Mouse (Mus musculus) midbrain, embryonic 16.5 days (tissue): Measurements from ENCODE around the gene Traip. TPM values are rescaled to one million over a fixed set of nuclear protein-coding genes. Genes with fewer than 3 reads are reported as not detected.

Experiments used
- ATAC-seq: fragments of 200-750 bp; cut with Nextera tagmentation; 2 replicates; pipeline ENCODE4 v1.8.0; 2017; ENCODE audit warnings: moderate TSS enrichment
- H3K27ac ChIP-seq: fragments of 300-500 bp; sonication (generic); 2 replicates; pipeline ENCODE4 v1.5.1; 2014; ENCODE audit warnings: mild to moderate bottlenecking, low read length, mixed read lengths
- H3K27me3 ChIP-seq: fragments of 300-500 bp; sonication (generic); 2 replicates; pipeline ENCODE4 v1.6.1; 2014; ENCODE audit warnings: low read depth, low read length, mixed read lengths; ENCODE audit not compliant: control insufficient read depth, insufficient read depth
- H3K36me3 ChIP-seq: fragments of 300-500 bp; sonication (generic); 2 replicates; pipeline ENCODE4 v1.6.1; 2014; ENCODE audit warnings: mild to moderate bottlenecking, low read length, moderate library complexity, mixed read lengths; ENCODE audit not compliant: control insufficient read depth, insufficient read depth
- H3K4me1 ChIP-seq: fragments of 300-500 bp; sonication (generic); 2 replicates; pipeline ENCODE4 v1.6.1; 2014; ENCODE audit warnings: mild to moderate bottlenecking, low read length, mixed read lengths; ENCODE audit not compliant: control insufficient read depth, insufficient read depth
- H3K4me2 ChIP-seq: fragments of 300-500 bp; sonication (generic); 2 replicates; pipeline ENCODE4 v1.6.1; 2014; ENCODE audit warnings: mild to moderate bottlenecking, low read length, mixed read lengths
- H3K4me3 ChIP-seq: fragments of 300-500 bp; sonication (generic); 2 replicates; pipeline ENCODE4 v1.5.1; 2014; ENCODE audit warnings: low read depth, mild to moderate bottlenecking, low read length, moderate library complexity, mixed read lengths
- H3K9ac ChIP-seq: fragments of 300-500 bp; sonication (generic); 2 replicates; pipeline ENCODE4 v1.6.1; 2014; ENCODE audit warnings: low read depth, low read length, mixed read lengths
- H3K9me3 ChIP-seq: fragments of 300-500 bp; sonication (generic); replicated peaks from 2 replicates; pipeline ENCODE4 v1.6.1; 2014; ENCODE audit warnings: mild to moderate bottlenecking, low read length, mixed read lengths; ENCODE audit not compliant: control insufficient read depth, poor library complexity, severe bottlenecking
- WGBS: fragments of 180-500 bp; shearing (Covaris S2); extraction: QIAGEN DNeasy Blood & Tissue Kit; methylation state at CpG from one replicate; pipeline ENCODE4 v1.1.7; 2014; 5-methylcytosine and 5-hydroxymethylcytosine counted together
- polyA plus RNA-seq: library from polyadenylated mRNA; unstranded; fragments of >200 nt; fragmentation: Nextera tagmentation; extraction: Ambion mirVana; gene quantifications from 2 replicates; pipeline ENCODE4 v1.2.1, GENCODE M21; 2015

Gene Traip
- polyA plus RNA-seq, 1 experiment from 2014 or later, result 12.6 TPM

DNA sequence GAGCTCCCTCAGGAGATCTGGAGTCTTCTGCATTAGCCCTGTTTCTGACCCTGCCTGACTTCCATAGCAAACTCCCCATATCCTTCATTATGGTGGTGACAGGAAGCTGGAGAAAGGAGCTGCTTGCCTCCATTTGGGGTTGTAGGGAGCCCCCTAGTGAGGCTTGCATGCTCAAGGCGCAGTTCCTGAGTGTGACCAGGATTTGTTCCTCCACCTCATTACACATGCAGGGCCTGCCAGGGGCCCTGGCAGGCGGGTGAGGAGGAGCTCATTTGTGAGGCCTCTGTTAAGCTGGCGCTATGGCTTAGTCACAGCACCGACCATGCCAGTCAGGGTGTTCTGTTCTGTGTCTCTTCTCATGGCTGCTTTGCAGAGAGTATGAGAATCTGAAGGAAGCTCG is 11.9 kb downstream of the Traip start:
- H3K9me3 ChIP-seq, result no peaks in the 10 kb centered on the region
- H3K27ac ChIP-seq, result peak overlapping the region; percentile 86
- WGBS, result 35% methylated on average over 5 of the region's 5 CpGs
- peak overlapping the region; percentile 33; the same call in 1 of the 2 replicates for H3K9ac ChIP-seq
- no peaks in the 10 kb centered on the region for H3K27me3 ChIP-seq
- 0 out of 2 replicates have a peak, but pooled peaks cover 2% of the 10 kb centered on the region for H3K36me3 ChIP-seq
- no peak overlapping the region for H3K4me3 ChIP-seq
- H3K4me2 ChIP-seq, result peak overlapping the region; percentile 40
- ATAC-seq, result peak; percentile 73
- peaks cover 21% of the 10 kb centered on the region for H3K4me1 ChIP-seq

DNA sequence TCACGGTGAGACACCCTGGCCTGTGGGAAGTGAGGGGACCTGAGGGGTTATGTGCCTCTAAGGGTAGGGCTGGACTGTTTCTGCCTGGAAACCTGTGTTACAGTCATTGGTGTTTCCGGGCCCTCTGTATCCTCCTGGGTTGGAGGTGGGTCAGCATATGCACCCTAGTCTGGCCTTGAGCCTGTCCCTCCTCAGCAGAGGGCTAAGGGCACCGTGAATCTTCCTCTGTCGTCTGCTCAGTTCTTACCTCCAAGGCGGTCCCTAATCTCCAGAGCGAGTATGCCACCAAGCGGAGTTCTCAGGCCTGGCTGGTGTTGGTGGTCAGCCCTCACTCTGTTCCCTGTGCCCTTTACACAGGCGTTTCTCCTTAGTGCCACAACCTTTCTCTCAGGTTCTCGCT is 13.0 kb downstream of the Traip start:
- Histone ChIP-seq H3K9me3 (no peaks in the 10 kb centered on the region), H3K4me2 (no peak overlapping the region), H3K27me3 (no peaks in the 10 kb centered on the region), H3K4me1 (peaks cover 21% of the 10 kb centered on the region), H3K4me3 (no peak overlapping the region), H3K36me3 (no peaks in the 10 kb centered on the region), H3K27ac (no peak overlapping the region), H3K9ac (no peak overlapping the region)
- ATAC-seq, result no peak
- whole genome bisulfite sequencing, result 94% methylated on average over 9 of the region's 9 CpGs

DNA sequence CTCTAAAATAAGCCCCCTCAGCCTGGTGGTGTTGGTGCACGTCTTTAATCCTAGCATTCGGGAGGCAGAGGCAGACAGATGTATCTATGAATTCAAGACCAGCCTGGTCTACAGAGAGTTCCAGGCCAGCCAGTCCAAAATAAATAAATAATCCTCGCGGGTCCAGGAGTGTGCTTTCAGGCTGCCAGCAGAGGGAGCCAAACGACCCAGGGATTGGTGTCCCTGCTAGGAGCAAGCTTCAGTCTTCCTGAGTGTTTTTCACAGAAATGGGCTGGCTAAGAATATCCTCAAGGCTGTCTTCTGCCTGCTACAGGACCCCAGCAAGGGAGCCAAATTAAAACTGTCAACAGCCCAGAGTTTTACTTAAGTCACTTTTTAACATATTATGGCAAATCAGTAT is 13.8 kb downstream of the Traip start:
- Histone ChIP-seq H3K36me3 (no peaks in the 10 kb centered on the region), H3K4me3 (no peak overlapping the region), H3K4me2 (no peak overlapping the region), H3K9ac (no peak overlapping the region), H3K4me1 (peaks cover 21% of the 10 kb centered on the region), H3K27ac (no peak overlapping the region), H3K9me3 (no peaks in the 10 kb centered on the region), H3K27me3 (no peaks in the 10 kb centered on the region)
- no peak for ATAC-seq
- WGBS, result 26% methylated on average over 5 of the region's 5 CpGs

DNA sequence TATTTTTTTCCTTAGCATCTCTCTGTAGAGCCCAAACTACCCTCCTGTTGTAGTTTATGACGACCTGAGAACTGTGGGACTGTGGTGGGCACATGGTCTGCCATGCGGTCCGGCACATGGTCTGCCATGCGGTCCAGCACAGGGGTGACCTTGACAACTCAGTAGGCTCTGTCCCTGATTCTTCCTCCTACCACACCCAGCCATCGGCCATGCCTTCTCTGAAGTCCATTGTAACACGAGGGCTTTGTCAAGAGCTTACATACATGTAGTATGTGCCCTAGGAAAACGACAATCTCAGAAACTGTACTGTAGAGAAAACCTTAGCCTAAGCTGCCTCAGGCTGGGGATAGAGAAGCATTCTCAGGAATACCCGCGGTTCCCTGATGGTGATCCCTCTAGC is 14.7 kb downstream of the Traip start:
- Histone ChIP-seq H3K27ac (no peak overlapping the region), H3K4me2 (no peak overlapping the region), H3K36me3 (no peaks in the 10 kb centered on the region), H3K4me1 (peaks cover 21% of the 10 kb centered on the region), H3K4me3 (no peak overlapping the region), H3K27me3 (no peaks in the 10 kb centered on the region), H3K9me3 (no peaks in the 10 kb centered on the region), H3K9ac (no peak overlapping the region)
- WGBS, result 95% methylated on average over 9 of the region's 9 CpGs
- ATAC-seq, result no peak

DNA sequence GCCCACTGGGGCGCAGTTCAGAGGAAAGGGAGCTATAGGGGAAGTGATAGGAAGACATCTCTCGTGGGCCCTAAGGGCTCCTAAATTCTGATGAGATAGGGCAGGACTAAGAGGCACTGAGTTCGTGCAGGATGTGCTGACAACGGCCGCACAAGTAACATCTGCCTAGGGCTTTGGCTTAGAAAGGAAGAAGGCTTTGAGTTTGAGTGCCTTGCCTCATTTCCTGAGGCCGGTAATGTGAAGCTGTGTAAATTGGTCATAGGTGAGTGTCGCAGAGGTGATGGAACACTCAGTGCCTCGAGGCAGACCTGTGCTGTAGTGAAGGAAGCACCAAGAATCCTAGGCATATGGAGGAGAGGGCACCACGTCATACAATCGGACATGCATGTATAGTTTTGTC is 16.7 kb downstream of the Traip start:
- no peak overlapping the region for H3K27ac ChIP-seq
- ATAC-seq, result no peak
- H3K27me3 ChIP-seq, result no peaks in the 10 kb centered on the region
- H3K36me3 ChIP-seq, result 0 out of 2 replicates have a peak, but pooled peaks cover 2% of the 10 kb centered on the region
- no peaks in the 10 kb centered on the region for H3K9me3 ChIP-seq
- no peak overlapping the region for H3K9ac ChIP-seq
- WGBS, result 91% methylated on average over 10 of the region's 10 CpGs
- no peak overlapping the region for H3K4me3 ChIP-seq
- H3K4me2 ChIP-seq, result no peak overlapping the region
- peaks cover 8% of the 10 kb centered on the region for H3K4me1 ChIP-seq

DNA sequence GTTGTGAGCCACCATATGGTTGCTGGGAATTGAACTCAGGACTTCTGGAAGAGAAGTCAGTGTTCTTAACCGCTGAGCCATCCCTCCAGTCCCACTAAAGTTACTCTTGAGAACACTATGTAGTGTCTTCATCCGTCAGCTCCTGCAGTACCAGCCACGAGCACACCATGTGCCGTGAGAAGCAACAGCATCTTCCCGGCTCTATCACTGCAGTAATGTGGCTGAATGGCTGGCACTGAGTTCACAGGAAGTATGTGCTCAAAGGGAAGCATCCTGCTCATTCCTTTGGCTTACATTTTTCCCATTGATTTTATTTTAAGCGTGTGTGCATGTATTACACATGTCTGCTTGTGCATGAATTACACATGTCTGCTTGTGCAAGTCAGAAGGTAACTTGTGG is 17.5 kb downstream of the Traip start:
- 90% methylated on average over 6 of the region's 6 CpGs for WGBS
- ATAC-seq, result no peak
- H3K9ac ChIP-seq, result no peak overlapping the region

DNA sequence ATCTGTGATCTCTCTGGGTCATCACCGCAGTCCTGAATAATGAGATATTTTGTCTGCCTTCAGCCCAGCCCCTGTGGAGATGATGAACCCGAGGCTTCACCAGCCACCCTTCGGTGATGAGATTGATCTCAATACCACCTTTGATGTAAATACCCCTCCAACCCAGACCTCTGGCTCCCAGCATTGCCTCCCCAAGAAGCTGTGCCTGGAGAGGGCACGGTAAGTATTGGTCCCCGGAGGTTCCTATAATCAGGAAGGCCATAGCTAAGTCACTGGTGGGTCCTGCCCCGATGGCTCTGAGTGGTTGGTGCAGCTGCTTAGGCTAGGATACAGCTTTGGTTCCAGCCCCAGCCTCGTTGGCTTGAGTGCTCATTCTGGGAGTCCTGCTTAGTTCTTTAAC is 18.6 kb downstream of the Traip start:
- no peak for ATAC-seq
- Histone ChIP-seq H3K27ac (no peak overlapping the region), H3K4me1 (no peaks in the 10 kb centered on the region), H3K27me3 (no peaks in the 10 kb centered on the region), H3K9ac (no peak overlapping the region), H3K9me3 (no peaks in the 10 kb centered on the region), H3K36me3 (0 out of 2 replicates have a peak, but pooled peaks cover 2% of the 10 kb centered on the region), H3K4me3 (no peak overlapping the region), H3K4me2 (no peak overlapping the region)
- WGBS, result 94% methylated on average over 7 of the region's 7 CpGs

More for the DNA sequence above, 17.5 kb downstream of the Traip start:
- no peak overlapping the region for H3K4me2 ChIP-seq
- H3K9me3 ChIP-seq, result no peaks in the 10 kb centered on the region
- H3K27me3 ChIP-seq, result no peaks in the 10 kb centered on the region
- H3K4me1 ChIP-seq, result peaks cover under 1% of the 10 kb centered on the region; the same call in 1 of the 2 replicates
- no peak overlapping the region for H3K27ac ChIP-seq
- H3K36me3 ChIP-seq, result 0 out of 2 replicates have a peak, but pooled peaks cover 2% of the 10 kb centered on the region
- H3K4me3 ChIP-seq, result no peak overlapping the region

DNA sequence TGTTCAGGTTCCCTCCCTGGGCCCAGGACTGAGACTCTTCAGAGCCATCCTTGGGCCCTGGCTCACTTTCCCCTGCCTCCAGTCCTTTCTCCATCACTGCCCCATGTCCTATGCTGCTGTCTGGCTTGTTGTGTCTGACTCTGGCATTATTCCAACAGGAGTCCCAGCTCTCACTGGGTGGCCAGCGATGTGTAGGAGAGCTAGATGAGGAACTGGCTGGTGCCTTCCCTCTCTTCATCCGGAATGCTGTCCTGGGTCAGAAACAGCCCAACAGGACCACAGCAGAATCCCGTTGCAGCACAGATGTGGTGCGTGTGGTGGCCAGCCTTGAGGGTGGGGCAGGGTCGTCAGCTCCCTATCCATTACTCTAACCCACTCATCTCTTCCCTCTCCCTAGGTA is 20.4 kb downstream of the Traip start:
- no peak for ATAC-seq
- WGBS, result 91% methylated on average over 5 of the region's 5 CpGs
- Histone ChIP-seq H3K4me1 (no peaks in the 10 kb centered on the region), H3K36me3 (0 out of 2 replicates have a peak, but pooled peaks cover 2% of the 10 kb centered on the region), H3K27ac (no peak overlapping the region), H3K4me3 (no peak overlapping the region), H3K9me3 (no peaks in the 10 kb centered on the region), H3K9ac (no peak overlapping the region), H3K27me3 (no peaks in the 10 kb centered on the region), H3K4me2 (no peak overlapping the region)

DNA sequence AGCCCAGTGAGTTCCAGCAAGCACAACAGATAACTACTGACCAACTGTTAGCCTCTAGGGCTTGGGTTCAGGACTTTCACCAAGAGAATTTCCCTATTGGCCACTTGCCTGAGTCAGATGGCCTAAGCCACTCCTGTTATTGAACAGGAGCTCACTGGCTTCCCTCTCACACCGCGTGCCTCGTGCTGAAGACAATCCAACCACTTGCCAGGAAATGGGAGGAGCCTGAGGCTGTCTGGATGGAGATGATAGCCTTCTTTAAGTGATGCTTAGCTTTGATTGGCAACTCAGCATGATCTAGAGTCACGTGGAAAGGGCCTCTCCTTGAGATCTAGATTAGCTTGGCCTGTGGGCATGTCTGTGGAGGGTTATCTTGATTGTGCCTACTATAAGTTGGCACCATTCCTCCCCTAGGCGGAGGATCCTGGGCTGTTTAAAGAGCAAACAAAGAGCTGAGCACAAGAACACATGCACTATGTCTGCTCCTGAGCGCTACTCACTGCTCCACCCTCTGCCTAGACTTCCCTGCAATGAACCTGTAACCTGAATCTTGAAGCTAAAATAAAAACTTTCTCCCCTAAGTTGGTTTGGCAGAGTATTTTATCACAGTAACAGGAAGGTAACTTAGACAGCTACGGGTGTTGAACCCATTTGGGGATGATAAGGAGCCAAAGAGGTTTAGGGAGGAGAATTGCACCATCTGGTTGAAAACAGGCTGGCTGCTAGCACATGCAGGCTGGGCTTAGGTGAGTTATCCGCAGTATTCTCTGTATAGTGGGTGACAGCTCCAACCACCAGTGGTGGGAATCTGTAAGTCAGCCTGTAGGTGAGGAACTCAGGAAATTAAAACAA is 22.0 kb downstream of the Traip start:
- no peak overlapping the region for H3K4me3 ChIP-seq
- no peak overlapping the region for H3K27ac ChIP-seq
- H3K4me2 ChIP-seq, result no peak overlapping the region
- 0 out of 2 replicates have a peak, but pooled peaks cover 2% of the 10 kb centered on the region for H3K36me3 ChIP-seq
- no peak for ATAC-seq
- 87% methylated on average over 8 of the region's 8 CpGs for WGBS
- H3K27me3 ChIP-seq, result no peaks in the 10 kb centered on the region
- no peaks in the 10 kb centered on the region for H3K9me3 ChIP-seq
- no peaks in the 10 kb centered on the region for H3K4me1 ChIP-seq
- no peak overlapping the region for H3K9ac ChIP-seq
